8 mouse cellular contexts compared by ENCODE assay signal in the genomic region with DNA sequence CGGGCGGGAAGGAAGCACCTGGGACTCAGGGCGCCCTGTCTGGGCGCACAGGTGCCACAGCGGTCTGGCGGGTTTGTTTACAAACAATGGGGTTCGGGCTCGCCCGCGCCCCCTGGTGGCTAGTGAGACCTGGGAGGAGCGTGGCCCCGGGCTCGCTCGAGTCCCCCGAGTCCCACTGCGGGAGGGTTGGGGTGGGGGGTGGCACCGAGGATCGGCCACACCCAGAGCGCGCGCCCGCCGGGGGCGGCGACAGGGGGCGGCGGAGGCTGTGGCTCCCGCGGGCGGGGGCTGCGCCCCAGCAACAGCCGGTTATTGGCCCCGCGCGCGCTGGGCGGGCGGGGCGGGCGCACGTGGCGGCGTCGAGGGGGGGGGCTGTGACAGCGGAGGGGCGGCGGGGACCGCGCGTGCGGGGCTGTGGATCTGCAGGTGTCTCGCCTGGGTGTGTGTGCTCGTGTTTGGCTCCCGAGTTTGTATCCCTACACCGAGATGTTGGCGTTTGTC. TPM values are rescaled to one million over a fixed set of nuclear protein-coding genes. Genes with fewer than 3 reads are reported as not detected.
DNase-seq lines count a peak whose midpoint lies in the region; ATAC-seq lines count a peak whose summit lies in the region.

No protein-coding gene starts in this region.

- DNase-seq in WW6 (ENCODE audit: low read depth, low spot score), result peak; percentile 75
- DNase-seq in cerebellum, postnatal 10 days, result peak; percentile 89 to 92
- peak; percentile 60 to 70 for DNase-seq in frontal cortex, postnatal 14 days (ENCODE audit: low spot score in 2 of 2)
- peak; percentile 70 to 76 for DNase-seq in layer of hippocampus, postnatal 36 days
- DNase-seq in lung, postnatal 4 days, result peak; percentile 90 to 91
- peak; percentile 75 for DNase-seq in right cerebral cortex, adult 18-20 months
- DNase-seq in urinary bladder, postnatal 25 days (ENCODE audit: low spot score), result peak; percentile 82

- H3K27ac ChIP-seq in hindbrain, embryonic 12.5 days, result peak overlapping the region; percentile 70

- H3K27me3 ChIP-seq in hindbrain, embryonic 12.5 days, result peaks cover 15% of the 10 kb centered on the region

- peaks cover 51% of the 10 kb centered on the region for H3K4me1 ChIP-seq in hindbrain, embryonic 12.5 days

- H3K36me3 ChIP-seq in hindbrain, embryonic 12.5 days, result no peaks in the 10 kb centered on the region

- ATAC-seq in hindbrain, embryonic 12.5 days (ENCODE audit: low FRiP score), result no peak

- no peaks in the 10 kb centered on the region for H3K9me3 ChIP-seq in hindbrain, embryonic 12.5 days (replicated peaks)

- under 1% methylated on average over 45 of the region's 56 CpGs for WGBS in hindbrain, embryonic 12.5 days

- H3K4me2 ChIP-seq in hindbrain, embryonic 12.5 days (replicated peaks), result peak overlapping the region; percentile 99

- peak overlapping the region; percentile 65 for H3K9ac ChIP-seq in hindbrain, embryonic 12.5 days

- peak overlapping the region; percentile 71 for H3K4me3 ChIP-seq in hindbrain, embryonic 12.5 days

RNA-seq across cellular contexts. Expression of a gene that starts 1.9 kb away (rescaled TPM):
- polyA plus RNA-seq in hindbrain, embryonic 12.5 days (2016; fragmentation: Nextera tagmentation; extraction: Ambion mirVana), result 20.0 and 21.1 TPM in 2 replicates
- total RNA-seq in layer of hippocampus, postnatal 36 days (2021), result 10 to 100 TPM; 11.3 to 13.0 TPM

RNA-seq across cellular contexts. Expression of a gene that starts 23.5 kb away (rescaled TPM):
- 43.4 and 46.7 TPM in 2 replicates for polyA plus RNA-seq in hindbrain, embryonic 12.5 days (2016; fragmentation: Nextera tagmentation; extraction: Ambion mirVana)
- 10 to 100 TPM; 69.0 to 77.7 TPM for total RNA-seq in layer of hippocampus, postnatal 36 days (2021)

RNA-seq across cellular contexts. Expression of a gene that starts 36.7 kb away (rescaled TPM):
- 23.3 and 25.4 TPM in 2 replicates for polyA plus RNA-seq in hindbrain, embryonic 12.5 days (2016; fragmentation: Nextera tagmentation; extraction: Ambion mirVana)
- total RNA-seq in layer of hippocampus, postnatal 36 days (2021), result 10 to 100 TPM; 31.2 to 33.0 TPM

RNA-seq across cellular contexts. Expression of a gene that starts 50.7 kb away (rescaled TPM):
- polyA plus RNA-seq in hindbrain, embryonic 12.5 days (2016; fragmentation: Nextera tagmentation; extraction: Ambion mirVana), result 0.79 and 2.0 TPM in 2 replicates
- total RNA-seq in layer of hippocampus, postnatal 36 days (2021), result 1 to 10 TPM in 1 of 2 experiments, under 1 TPM in 1; 0.62 to 1.9 TPM
